Mouse (Mus musculus): Measurements from ENCODE around the gene Fpgs. TPM values are rescaled to one million over a fixed set of nuclear protein-coding genes. Genes with fewer than 3 reads are reported as not detected.

Fpgs gene
- total RNA-seq, 2 experiments from 2014 or later: 33.2 to 36.2 TPM

- DNase-seq (ENCODE audit: low spot score in 2 of 2): no peak
These were observed 63.3 kb downstream of the Fpgs start for GRCm38 (mm10) chr2:32640550-32641051.

GRCm38 (mm10) chr2:32639632-32640031, 64.3 kb downstream of the Fpgs start:
- DNase-seq (ENCODE audit: low spot score in 2 of 2): no peak

GRCm38 (mm10) chr2:32637778-32638281, 66.1 kb downstream of the Fpgs start:
- no peak for DNase-seq (ENCODE audit: low spot score in 2 of 2)

- DNase-seq (ENCODE audit: low spot score in 2 of 2): no peak
These were observed 67.3 kb downstream of the Fpgs start for GRCm38 (mm10) chr2:32636617-32637016.

- no peak for DNase-seq (ENCODE audit: low spot score in 2 of 2)
These were observed 69.5 kb downstream of the Fpgs start for GRCm38 (mm10) chr2:32634277-32635105.

- no peak for DNase-seq (ENCODE audit: low spot score in 2 of 2)
These were observed 70.3 kb downstream of the Fpgs start for GRCm38 (mm10) chr2:32633660-32634059.

Small RNA genes lying within 50 kb of the gene (microRNA-seq; reads per million reads assigned to microRNA genes)
- not detected for gene Gm47291
- not detected for gene Mir1954
- not detected for gene Mir2861
- gene Mir3960: not detected
- gene Mir8093: not detected

Other genes with a start within 250 kb of the Fpgs start
- 10 to 100 TPM; 36.6 to 38.0 TPM for gene Fam102a, start 168.8 kb downstream of the Fpgs start, total RNA-seq (2021)
- 10 to 100 TPM; 61.9 to 64.5 TPM for gene Dpm2, start 133.3 kb downstream of the Fpgs start, total RNA-seq (2021)
- gene Pip5kl1, start 129.3 kb downstream of the Fpgs start, total RNA-seq (2021): under 1 TPM; 0.31 to 0.73 TPM
- not detected for gene 9430097D07Rik, start 128.5 kb downstream of the Fpgs start, total RNA-seq (2021)
- gene St6galnac4, start 117.0 kb downstream of the Fpgs start, total RNA-seq (2021): 10 to 100 TPM; 16.4 to 19.4 TPM
- 10 to 100 TPM; 53.0 to 58.0 TPM for gene St6galnac6, start 104.4 kb downstream of the Fpgs start, total RNA-seq (2021)
- 10 to 100 TPM; 53.4 to 68.7 TPM for gene Ak1, start 82.4 kb downstream of the Fpgs start, total RNA-seq (2021)
- 100 to 1,000 TPM in 1 of 2 experiments, 10 to 100 TPM in 1; 97.4 to 103 TPM for gene Eng, start 57.5 kb downstream of the Fpgs start, total RNA-seq (2021)
- 100 to 1,000 TPM; 102 to 105 TPM for gene Cdk9, start 8.9 kb upstream of the Fpgs start, total RNA-seq (2021)
- 10 to 100 TPM; 32.3 to 32.9 TPM for gene Sh2d3c, start 16.9 kb upstream of the Fpgs start, total RNA-seq (2021)
- under 1 TPM in 1 of 2 experiments, not detected in 1; 0.28 TPM for gene 6330409D20Rik, start 36.9 kb upstream of the Fpgs start, total RNA-seq (2021)
- gene Tor2a, start 53.1 kb upstream of the Fpgs start, total RNA-seq (2021): 10 to 100 TPM; 31.5 to 36.5 TPM
- gene Ttc16, start 71.5 kb upstream of the Fpgs start, total RNA-seq (2021): under 1 TPM in 1 of 2 experiments, not detected in 1; 0.23 TPM
- gene Ptrh1, start 71.6 kb upstream of the Fpgs start, total RNA-seq (2021): 1 to 10 TPM; 4.0 to 5.2 TPM
- gene Cfap157, start 80.3 kb upstream of the Fpgs start, total RNA-seq (2021): not detected
- gene Stxbp1, start 143.1 kb upstream of the Fpgs start, total RNA-seq (2021): 10 to 100 TPM; 42.5 to 48.7 TPM
- gene Fam129b, start 172.0 kb upstream of the Fpgs start, total RNA-seq (2021): 10 to 100 TPM; 30.8 to 35.5 TPM

All from adrenal gland, postnatal 4 days (tissue).